Mouse (Mus musculus) heart, postnatal 4 days (tissue): ENCODE data around the gene Hfe2. TPM values are rescaled to one million over a fixed set of nuclear protein-coding genes. Genes with fewer than 3 reads are reported as not detected.

ENCODE experiments used
- DNase-seq: peaks from one replicate; pipeline ENCODE4 v3.0.0; 2021
- total RNA-seq, 2 experiments: library from RNA; stranded (reverse); gene quantifications; 2 replicates each; pipeline ENCODE4 v1.2.3; 2021

The Hfe2 gene
- total RNA-seq, 2 experiments from 2014 or later = 95.6 to 97.0 TPM

DNA sequence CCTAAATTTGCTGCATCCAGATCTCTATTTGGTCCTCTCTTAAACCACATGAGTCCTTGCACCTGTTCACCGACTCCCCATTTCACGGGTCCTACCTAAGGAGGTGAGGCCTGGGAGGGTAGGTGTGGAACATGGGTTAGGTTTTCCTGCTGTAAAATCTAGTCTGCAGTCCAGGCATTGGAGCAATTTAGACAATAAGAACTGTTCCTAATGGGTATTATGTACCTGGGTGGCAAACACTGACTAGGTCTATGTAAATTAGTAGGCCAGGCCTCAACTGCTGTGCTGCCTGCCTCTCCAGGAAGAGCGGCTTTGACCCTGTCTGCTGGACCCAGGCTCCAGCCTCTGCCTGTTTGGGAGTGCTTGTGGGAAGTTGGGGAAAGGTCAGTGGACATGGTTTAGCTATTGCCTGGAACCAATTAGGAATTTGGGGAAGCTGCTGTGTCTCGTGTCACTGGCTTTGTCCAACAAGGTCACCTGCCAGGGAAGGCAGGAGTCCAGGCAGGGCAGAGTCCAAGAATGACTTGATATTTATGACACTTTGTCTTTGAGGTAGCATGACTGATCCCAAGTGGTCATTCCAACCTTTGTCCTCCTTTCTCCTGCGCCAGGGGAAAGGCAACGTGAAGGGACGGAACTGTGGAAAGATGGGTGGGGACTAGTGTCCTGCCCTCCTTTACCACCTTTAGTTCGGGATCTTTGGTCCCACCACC, 50.5 kb downstream of the Hfe2 start:
- peak; percentile 83 for DNase-seq

DNA sequence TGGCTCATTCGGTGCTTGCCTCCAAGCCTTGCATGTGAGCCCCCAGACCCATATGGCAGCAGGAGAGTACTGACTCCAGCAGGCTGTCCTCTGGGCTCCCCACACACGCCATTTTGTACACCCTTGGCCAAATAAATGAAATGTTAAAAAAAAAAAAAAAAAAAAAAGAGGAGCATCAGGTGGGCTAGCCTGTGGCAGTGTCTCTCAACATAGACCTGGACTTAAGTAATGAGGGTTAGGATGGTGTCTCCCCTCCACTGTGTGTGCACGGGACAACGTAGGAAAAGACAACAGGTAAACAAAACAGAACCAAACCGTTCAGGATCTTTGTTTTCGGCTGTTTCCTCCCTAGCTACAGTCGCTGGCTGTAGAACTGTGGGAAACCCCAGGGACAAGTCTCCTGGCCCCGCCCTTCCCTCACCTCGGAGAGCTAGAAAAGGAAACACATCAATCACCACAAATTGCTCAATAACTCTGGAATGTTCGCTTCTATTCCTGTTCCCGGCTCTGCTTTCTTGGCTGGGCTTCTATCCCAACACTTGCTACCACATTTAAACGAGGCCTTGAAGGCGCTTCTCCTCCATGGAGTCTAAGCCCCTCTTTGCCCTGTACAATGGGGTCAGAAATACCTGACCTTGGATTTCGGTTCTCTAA, 51.2 kb downstream of the Hfe2 start:
- peak; percentile 81 for DNase-seq

DNA sequence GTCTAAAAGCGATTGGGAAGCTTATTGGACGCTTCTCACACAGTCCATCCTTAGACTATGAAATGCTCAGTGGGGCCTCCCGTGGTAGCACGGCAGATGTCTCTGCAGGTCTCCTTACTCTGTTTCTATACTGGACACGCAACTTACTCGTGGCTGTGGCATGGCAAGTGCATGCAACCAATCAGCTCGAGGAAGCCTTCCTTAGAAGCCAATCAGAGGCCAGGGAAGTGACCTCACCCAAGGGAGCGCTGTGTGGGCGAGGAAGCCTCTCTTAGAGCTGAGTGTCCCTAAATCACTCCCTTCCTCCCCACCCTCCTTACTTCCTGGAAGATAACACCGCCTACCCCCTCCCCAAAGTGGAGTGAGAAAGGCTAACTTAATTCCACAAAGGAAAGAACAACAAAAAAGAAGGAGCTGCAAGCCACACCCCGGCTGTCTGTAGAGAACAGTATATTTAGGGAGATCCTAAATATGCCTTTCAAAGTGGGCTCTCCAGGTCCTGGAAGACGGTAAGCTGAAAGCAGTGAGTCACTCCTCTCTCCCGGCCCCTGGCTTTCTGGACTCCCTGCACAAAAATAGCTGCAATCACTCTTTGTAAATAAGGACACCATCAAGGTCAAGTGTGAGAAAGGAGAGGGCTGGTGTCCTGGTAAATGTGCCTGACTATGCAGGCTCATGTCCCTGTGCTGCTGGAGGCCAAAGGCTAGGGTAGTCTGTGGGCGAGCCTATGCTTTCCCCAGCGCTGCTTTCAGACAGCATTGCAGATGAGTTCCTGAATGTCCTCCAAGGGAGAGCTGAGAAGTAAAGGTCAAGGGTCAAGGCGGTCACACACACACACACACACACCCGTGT, 51.9 kb downstream of the Hfe2 start, which contains the start of gene Gm16253:
TSS of gene Gm16253 (plus strand) at position 295 of the 852 bp plus-strand sequence.
- DNase-seq = peak; percentile 95

- DNase-seq = peak; percentile 43
Measured at GRCm38 (mm10) chr3:96577566-96577965, 52.6 kb downstream of the Hfe2 start.

Other genes starting within 250 kb of the Hfe2 start
- gene Fcgr1, start 231.2 kb upstream of the Hfe2 start, total RNA-seq = under 1 TPM; 0.57 to 0.70 TPM
- under 1 TPM in 1 of 2 experiments, not detected in 1; 0.50 TPM for gene BC107364, start 72.9 kb upstream of the Hfe2 start, total RNA-seq
- 100 to 1,000 TPM; 286 to 331 TPM for gene Txnip, start 32.8 kb downstream of the Hfe2 start, total RNA-seq
- gene Gm16253, start 51.8 kb downstream of the Hfe2 start, total RNA-seq = 1 to 10 TPM; 2.5 to 2.9 TPM
- gene Polr3gl, start 69.0 kb downstream of the Hfe2 start, total RNA-seq = 10 to 100 TPM; 20.4 to 24.0 TPM
- 1 to 10 TPM; 1.8 to 3.1 TPM for gene Ankrd34a, start 71.5 kb downstream of the Hfe2 start, total RNA-seq
- gene Lix1l, start 76.0 kb downstream of the Hfe2 start, total RNA-seq = 10 to 100 TPM; 53.1 to 56.6 TPM
- 10 to 100 TPM; 56.4 to 57.0 TPM for gene Rbm8a, start 104.8 kb downstream of the Hfe2 start, total RNA-seq
- 10 to 100 TPM; 26.4 to 26.8 TPM for gene Pex11b, start 110.2 kb downstream of the Hfe2 start, total RNA-seq
- under 1 TPM; 0.18 to 0.21 TPM for gene Gm42957, start 110.3 kb downstream of the Hfe2 start, total RNA-seq
- 1 to 10 TPM; 1.0 to 1.3 TPM for gene Itga10, start 120.4 kb downstream of the Hfe2 start, total RNA-seq
- gene Ankrd35, start 145.0 kb downstream of the Hfe2 start, total RNA-seq = under 1 TPM; 0.14 to 0.19 TPM
- gene Pias3, start 171.2 kb downstream of the Hfe2 start, total RNA-seq = 10 to 100 TPM; 23.6 to 27.3 TPM
- 1 to 10 TPM; 3.5 to 3.6 TPM for gene Nudt17, start 183.4 kb downstream of the Hfe2 start, total RNA-seq
- 10 to 100 TPM; 26.1 to 27.3 TPM for gene Polr3c, start 202.5 kb downstream of the Hfe2 start, total RNA-seq
- 10 to 100 TPM; 25.3 to 25.6 TPM for gene Rnf115, start 202.5 kb downstream of the Hfe2 start, total RNA-seq